42 mouse cellular contexts compared by ENCODE assay signal in the genomic region with DNA sequence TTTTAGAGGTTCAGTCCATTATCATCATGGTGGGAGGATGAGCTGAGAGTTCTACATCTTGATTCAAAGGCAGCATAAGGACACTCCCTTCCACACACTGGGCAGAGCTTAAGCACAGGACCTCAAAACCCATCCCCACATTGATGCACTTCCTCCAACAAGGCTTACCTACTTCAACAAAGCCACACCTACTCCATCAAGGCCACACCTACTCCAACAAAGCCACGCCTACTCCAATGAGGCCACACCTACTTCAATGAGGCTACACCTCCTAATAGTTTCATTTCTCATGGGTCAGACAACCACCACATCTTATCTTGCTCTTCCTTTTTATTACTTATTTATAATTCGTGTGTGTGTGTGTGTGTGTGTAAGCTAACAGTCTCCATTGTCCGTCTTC. TPM values are rescaled to one million over a fixed set of nuclear protein-coding genes. Genes with fewer than 3 reads are reported as not detected.
"Had no signal": no experiment of that assay in that cellular context is flagged by ENCODE, and none has a peak within 500 bp of the region (broad histone marks: within the 10 kb centered on the region; RNA-seq: fewer than 3 reads in every experiment).

No protein-coding gene starts in this region.

- H3K4me1 ChIP-seq: heart, embryonic 13.5 days; heart, embryonic 15.5 days; hindbrain, embryonic 13.5 days; hindbrain, embryonic 15.5 days; kidney, embryonic 15.5 days; limb, embryonic 13.5 days; limb, embryonic 15.5 days; liver, embryonic 13.5 days; liver, embryonic 15.5 days had no signal

- H3K36me3 ChIP-seq: heart, embryonic 13.5 days; heart, embryonic 15.5 days; hindbrain, embryonic 13.5 days; hindbrain, embryonic 15.5 days; kidney, embryonic 15.5 days; limb, embryonic 13.5 days; limb, embryonic 15.5 days; liver, embryonic 13.5 days; liver, embryonic 15.5 days had no signal

- H3K9ac ChIP-seq: heart, embryonic 13.5 days; heart, embryonic 15.5 days; hindbrain, embryonic 13.5 days; hindbrain, embryonic 15.5 days; kidney, embryonic 15.5 days; limb, embryonic 13.5 days; limb, embryonic 15.5 days; liver, embryonic 13.5 days; liver, embryonic 15.5 days had no signal

- ATAC-seq: hindbrain, postnatal 0 days; intestine, embryonic 16.5 days had no signal

- H3K27ac ChIP-seq: gastrocnemius, adult 2 months; heart, embryonic 13.5 days; heart, embryonic 15.5 days; hindbrain, embryonic 13.5 days; hindbrain, embryonic 15.5 days; hindbrain, postnatal 0 days; kidney, embryonic 15.5 days; kidney, postnatal 0 days; limb, embryonic 13.5 days; limb, embryonic 15.5 days; liver, embryonic 13.5 days; liver, embryonic 15.5 days had no signal

- H3K27me3 ChIP-seq: heart, embryonic 15.5 days; hindbrain, embryonic 15.5 days; limb, embryonic 13.5 days; limb, embryonic 15.5 days; liver, embryonic 13.5 days; liver, embryonic 15.5 days had no signal

- H3K9me3 ChIP-seq: heart, embryonic 13.5 days; heart, embryonic 15.5 days; hindbrain, embryonic 13.5 days; hindbrain, embryonic 15.5 days; kidney, embryonic 15.5 days; limb, embryonic 13.5 days; limb, embryonic 15.5 days; liver, embryonic 15.5 days had no signal

- H3K4me2 ChIP-seq: heart, embryonic 11.5 days; heart, embryonic 13.5 days; heart, embryonic 15.5 days; hindbrain, embryonic 13.5 days; hindbrain, embryonic 15.5 days; kidney, embryonic 15.5 days; limb, embryonic 13.5 days; limb, embryonic 15.5 days; liver, embryonic 13.5 days; liver, embryonic 15.5 days had no signal

- DNase-seq: gastrocnemius, adult 2 months; gastrocnemius, postnatal 10 days; gastrocnemius, postnatal 25 days; heart, adult 18-20 months; heart, postnatal 14 days; heart, postnatal 36 days; kidney, adult 11 months; kidney, adult 2 months; kidney, adult 9 months; kidney, postnatal 14 days; kidney, postnatal 36 days; layer of hippocampus, adult 9-11 months; layer of hippocampus, postnatal 36 days; left cerebral cortex, postnatal 4 days; liver, embryonic 13.5 days had no signal

- H3K4me3 ChIP-seq: gastrocnemius, adult 2 months; heart, embryonic 13.5 days; heart, embryonic 15.5 days; hindbrain, embryonic 13.5 days; hindbrain, embryonic 15.5 days; kidney, embryonic 15.5 days; limb, embryonic 13.5 days; limb, embryonic 15.5 days; liver, embryonic 13.5 days; liver, embryonic 15.5 days had no signal

RNA-seq across cellular contexts. Expression of gene Mapt, which starts 22.1 kb away (rescaled TPM):
- total RNA-seq: granulocyte monocyte progenitor cell, adult 5-6 weeks; hematopoietic stem cell, adult 5-6 weeks had no signal

RNA-seq across cellular contexts. Expression of gene Sppl2c, which starts 22.9 kb away (rescaled TPM):
- total RNA-seq: gastrocnemius, adult 2 months; gastrocnemius, postnatal 10 days; gastrocnemius, postnatal 25 days; gastrocnemius, postnatal 4 days; granulocyte monocyte progenitor cell, adult 5-6 weeks; heart, adult 18-20 months; heart, postnatal 14 days; heart, postnatal 36 days; hematopoietic stem cell, adult 5-6 weeks; hindbrain, postnatal 0 days; layer of hippocampus, adult 18-20 months; layer of hippocampus, adult 8-10 months; layer of hippocampus, postnatal 14 days; layer of hippocampus, postnatal 36 days; left cerebral cortex, adult 18-20 months; left cerebral cortex, adult 8-10 months; left cerebral cortex, postnatal 10 days; left cerebral cortex, postnatal 25 days; left cerebral cortex, postnatal 4 days; liver, adult 2 months had no signal
- polyA plus RNA-seq: heart, embryonic 11.5 days; heart, embryonic 13.5 days; heart, embryonic 15.5 days; heart, postnatal 0 days; hindbrain, embryonic 11.5 days; hindbrain, embryonic 13.5 days; hindbrain, embryonic 15.5 days; hindbrain, postnatal 0 days; intestine, embryonic 14.5 days; intestine, embryonic 16.5 days; kidney, embryonic 15.5 days; kidney, postnatal 0 days; limb, embryonic 11.5 days; limb, embryonic 13.5 days; limb, embryonic 15.5 days; liver, adult 2 months; liver, embryonic 13.5 days; liver, embryonic 15.5 days had no signal
